Mouse (Mus musculus) mesoderm, embryonic 11.5 days (tissue): ENCODE results near the gene Gtf2f1.
A peak's percentile ranks its signal among the peaks of the same experiment; 100 is the strongest.

Experiments used
- DNase-seq: peaks from one replicate; pipeline ENCODE4 v3.0.0-alpha.2; 2012; ENCODE audit warnings: low read depth, low spot score

Gene Gtf2f1

DNA sequence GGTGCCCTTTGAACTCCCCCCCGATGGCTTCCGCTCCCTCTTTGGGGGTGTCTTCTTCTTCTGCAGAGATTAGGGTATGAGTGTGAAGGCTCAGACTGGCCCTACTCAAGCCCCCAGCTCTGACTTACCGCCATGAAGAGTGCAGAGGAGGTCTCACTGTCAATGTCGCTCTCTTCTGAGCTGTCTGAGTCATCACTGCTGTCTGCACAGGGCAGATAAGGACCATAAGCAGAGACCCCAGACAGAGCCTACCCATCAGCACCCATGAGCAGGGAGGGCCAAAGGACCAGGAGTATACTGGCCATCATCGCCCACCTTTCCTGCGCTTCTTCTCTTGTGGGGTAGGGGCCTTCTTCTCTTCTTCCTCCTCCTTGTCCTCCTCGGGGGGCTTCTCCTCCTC is 7.1 kb downstream of the Gtf2f1 start:
- no peak for DNase-seq

DNA sequence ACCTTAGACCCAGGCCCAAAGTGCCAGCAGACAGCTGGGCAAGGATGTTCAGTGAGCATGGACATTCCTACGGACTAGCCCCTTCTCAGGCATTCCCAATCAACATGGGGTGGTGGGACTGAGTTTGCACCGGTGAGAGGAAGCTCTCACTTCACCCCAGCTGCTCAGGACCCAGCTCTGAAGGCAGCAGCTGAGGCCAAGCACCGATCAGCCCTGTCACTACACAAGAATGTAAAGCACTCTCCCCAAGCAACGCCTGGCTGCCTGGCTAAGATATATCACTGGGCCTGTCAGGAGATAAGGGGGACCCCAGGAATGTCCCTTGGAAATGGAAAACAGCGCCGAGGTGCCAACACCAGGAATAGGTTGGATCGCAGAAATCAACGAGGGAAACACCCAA is 9.9 kb downstream of the Gtf2f1 start:
- DNase-seq = no peak

- no peak for DNase-seq
Measured at GRCm38 (mm10) chr17:56999968-57000609, 11.0 kb downstream of the Gtf2f1 start, which contains the start of gene Pspn. TSS of gene Pspn (minus strand) at chr17:57000018.

- no peak for DNase-seq
Measured at GRCm38 (mm10) chr17:56999414-56999813, 11.7 kb downstream of the Gtf2f1 start.

- DNase-seq = peak; percentile 97
Measured at GRCm38 (mm10) chr17:56997029-56997667, 13.9 kb downstream of the Gtf2f1 start, which contains the start of gene Alkbh7. TSS of gene Alkbh7 (plus strand) at chr17:56997339.

- no peak for DNase-seq
Measured at GRCm38 (mm10) chr17:56996506-56996905, 14.6 kb downstream of the Gtf2f1 start.

- no peak for DNase-seq
Measured at GRCm38 (mm10) chr17:56995046-56995445, 16.0 kb downstream of the Gtf2f1 start.

- no peak for DNase-seq
Measured at GRCm38 (mm10) chr17:56990966-56991365, 20.1 kb downstream of the Gtf2f1 start.

GRCm38 (mm10) chr17:56990115-56990746 is 20.9 kb downstream of the Gtf2f1 start, which contains the start of gene Clpp:
TSS of gene Clpp (plus strand) at chr17:56990305.
- peak; percentile 94 for DNase-seq

DNA sequence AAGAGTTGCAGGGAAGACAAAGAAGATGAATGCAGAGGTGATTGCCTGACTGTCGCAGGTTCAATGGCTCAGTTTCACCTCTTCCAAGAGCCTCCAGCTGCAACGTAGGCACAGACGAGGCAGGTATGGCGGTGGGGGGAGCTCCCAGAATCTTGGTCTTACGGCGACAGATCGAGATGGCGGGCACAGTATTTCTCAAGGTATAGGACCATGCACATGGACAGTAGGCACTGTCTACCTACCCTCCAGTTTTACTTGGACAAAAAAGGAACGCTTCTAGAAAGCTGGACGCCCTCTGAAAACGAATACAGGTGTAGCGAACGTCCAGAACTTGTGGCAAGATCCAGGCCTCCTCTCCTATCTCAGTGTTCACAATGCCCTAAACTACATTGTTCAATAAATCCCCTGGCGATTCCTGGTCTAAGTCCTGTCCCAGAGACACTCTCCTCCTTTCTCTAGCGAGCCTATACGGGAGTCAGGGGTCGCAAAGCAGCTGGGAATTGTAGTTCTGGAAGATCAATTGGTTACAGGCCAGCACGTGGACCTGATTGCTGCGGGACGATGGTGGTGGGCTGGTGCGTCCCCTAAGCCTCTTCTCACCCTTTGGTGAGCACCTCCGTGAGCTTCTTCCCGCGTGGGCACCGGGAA is 21.5 kb downstream of the Gtf2f1 start:
- DNase-seq = peak; percentile 86

GRCm38 (mm10) chr17:56988921-56989430 is 22.1 kb downstream of the Gtf2f1 start:
- DNase-seq = no peak

DNA sequence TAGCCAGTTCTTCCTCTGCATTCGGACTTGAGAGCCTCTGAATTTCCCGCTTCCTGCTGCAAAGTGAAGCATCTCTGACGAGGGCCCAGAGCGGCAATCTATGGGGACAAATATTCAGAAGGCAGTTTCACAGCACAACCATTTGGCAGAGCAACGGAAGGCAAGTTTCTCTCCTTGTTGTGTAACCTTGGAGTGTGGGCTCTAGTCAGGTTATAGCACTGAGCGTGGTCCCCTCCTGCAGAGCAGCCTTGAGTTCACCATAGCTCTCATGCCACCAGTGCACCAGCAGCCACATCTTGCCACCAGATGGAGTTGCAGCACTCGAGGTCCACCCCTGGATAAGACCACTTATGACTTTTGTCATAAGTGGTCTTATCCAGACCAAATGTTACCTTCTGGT is 22.6 kb downstream of the Gtf2f1 start:
- DNase-seq = no peak

DNA sequence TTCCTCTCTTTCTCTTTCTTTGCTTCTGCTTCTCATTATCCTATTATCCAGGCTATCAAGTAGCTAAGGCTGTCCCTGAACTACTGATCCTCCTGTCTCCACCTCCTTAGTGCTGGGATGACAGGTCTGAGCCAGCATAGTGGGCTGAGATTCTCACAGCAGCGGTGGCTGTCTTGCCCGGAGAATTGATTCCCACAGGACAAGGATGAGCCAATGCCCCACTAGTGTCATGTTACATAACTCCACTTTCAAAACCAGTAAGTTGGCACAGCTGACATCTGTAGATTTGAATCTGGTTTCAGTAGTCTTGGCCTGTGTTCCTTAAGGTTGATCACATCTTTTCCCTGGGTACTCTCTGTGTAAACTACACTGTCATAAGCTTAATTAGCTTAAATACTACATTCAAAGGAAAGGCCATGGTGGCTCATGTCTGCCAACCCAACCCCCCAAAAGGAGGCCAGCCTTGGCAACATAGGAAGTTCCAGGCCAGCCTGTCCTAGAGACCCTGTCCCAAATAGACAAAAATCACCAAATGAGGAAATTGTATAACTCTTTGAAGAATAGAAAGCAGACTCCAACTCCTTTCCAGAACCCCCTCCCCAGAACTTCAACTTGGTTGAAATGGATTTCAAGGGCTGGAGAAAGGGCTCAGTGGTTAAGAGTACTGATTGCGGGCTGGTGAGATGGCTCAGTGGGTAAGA is 24.8 kb downstream of the Gtf2f1 start:
- no peak for DNase-seq

GRCm38 (mm10) chr17:56985656-56986055 is 25.4 kb downstream of the Gtf2f1 start:
- no peak for DNase-seq

GRCm38 (mm10) chr17:56984886-56985285 is 26.2 kb downstream of the Gtf2f1 start:
- no peak for DNase-seq

DNA sequence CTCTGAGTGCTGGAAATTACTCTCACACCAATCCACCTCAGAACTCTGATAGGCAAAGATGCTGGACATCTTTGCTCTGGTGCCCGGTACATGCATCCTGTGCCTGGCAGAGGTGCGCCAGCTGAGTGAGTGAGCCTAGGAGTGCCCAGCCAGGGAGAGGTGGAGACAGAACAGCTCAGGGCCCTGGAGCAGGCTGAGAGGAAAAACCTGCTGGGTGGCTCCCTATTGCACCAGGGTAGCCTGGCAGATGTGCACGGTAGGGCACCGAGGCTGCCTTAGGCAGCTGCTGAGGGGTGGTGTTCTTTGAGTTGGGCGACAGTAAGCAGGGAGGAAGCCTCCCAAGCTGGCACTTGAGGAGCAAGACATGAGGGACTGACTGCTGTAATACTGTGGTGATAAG is 29.1 kb downstream of the Gtf2f1 start, which contains the start of gene Acer1:
Gene Acer1 (minus strand): TSS at position 114 of the 400 bp plus-strand sequence.
- DNase-seq = no peak

GRCm38 (mm10) chr17:56981049-56981448 is 30.0 kb downstream of the Gtf2f1 start:
- DNase-seq = no peak

GRCm38 (mm10) chr17:56979524-56979923 is 31.6 kb downstream of the Gtf2f1 start:
- no peak for DNase-seq

- no peak for DNase-seq
Measured at GRCm38 (mm10) chr17:56976531-56977390, 34.3 kb downstream of the Gtf2f1 start.

- no peak for DNase-seq
Measured at GRCm38 (mm10) chr17:56975391-56975790, 35.7 kb downstream of the Gtf2f1 start.
